Mouse (Mus musculus) 3134 (cell line): ENCODE measurements around the gene Slc8b1.

Experiments
- DNase-seq: peaks from one replicate; pipeline ENCODE4 v3.0.0-alpha.2; 2011; ENCODE audit warnings: low spot score; ENCODE audit not compliant: insufficient read length; ENCODE audit errors: extremely low read depth

Gene Slc8b1

DNA sequence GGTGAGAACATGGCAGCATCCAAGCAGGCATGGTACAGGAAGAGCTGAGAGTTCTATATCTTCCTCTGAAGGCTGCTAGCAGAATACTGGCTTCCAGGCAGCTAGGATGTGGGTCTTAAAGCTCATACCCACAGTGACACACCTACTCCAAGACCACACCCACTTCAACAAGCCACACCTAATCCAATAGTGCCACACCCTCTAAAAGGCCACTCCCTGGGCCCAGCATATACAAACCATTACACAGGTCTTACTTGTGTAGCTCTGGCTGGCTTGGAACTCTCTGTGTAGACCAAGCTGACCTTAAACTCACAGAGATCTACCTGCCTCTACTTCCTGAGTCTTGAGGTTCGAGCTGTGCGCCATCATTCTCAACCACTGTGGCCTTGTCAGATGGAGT lies 13.8 kb downstream of the Slc8b1 start:
- DNase-seq, result no peak

DNA sequence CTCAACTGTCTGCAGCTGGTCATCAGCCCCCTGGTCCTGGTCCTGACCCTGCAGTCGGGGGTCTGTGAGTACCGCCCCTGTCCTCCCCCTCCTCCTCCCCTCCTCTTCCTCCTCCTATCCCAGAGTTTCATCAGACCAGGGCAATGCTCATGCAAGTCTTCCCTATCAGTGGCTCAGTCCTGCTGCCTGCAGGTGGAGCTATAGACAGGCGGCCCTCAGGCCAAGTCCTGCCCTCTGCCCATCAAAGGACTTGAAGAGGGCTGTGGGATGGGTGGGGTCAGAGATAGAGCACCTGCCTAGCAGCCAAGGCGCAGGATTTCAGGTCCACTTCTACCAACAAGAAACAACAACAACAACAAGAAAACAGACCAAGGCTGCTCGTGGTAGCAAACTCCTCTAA lies 14.8 kb downstream of the Slc8b1 start:
- no peak for DNase-seq

DNA sequence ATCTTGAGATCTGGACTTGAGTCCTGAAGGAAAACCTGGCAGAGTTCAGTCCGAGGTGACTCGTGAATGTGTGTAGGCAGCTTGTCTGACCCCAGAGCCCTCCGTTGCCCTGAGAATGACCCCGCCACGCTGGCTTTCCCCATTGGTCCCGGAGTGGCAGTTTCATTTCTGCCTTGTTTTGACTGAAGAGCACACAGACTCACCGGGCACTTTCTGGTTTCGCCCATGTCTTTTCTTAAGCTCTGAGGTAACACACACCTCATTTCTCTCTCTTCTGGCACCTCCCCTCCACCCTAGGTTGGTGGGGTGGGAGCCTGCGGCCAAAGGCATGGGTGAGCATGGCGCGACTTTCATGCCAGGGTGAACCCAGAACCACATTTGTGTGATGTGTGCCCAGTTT lies 15.3 kb downstream of the Slc8b1 start:
- no peak for DNase-seq

DNA sequence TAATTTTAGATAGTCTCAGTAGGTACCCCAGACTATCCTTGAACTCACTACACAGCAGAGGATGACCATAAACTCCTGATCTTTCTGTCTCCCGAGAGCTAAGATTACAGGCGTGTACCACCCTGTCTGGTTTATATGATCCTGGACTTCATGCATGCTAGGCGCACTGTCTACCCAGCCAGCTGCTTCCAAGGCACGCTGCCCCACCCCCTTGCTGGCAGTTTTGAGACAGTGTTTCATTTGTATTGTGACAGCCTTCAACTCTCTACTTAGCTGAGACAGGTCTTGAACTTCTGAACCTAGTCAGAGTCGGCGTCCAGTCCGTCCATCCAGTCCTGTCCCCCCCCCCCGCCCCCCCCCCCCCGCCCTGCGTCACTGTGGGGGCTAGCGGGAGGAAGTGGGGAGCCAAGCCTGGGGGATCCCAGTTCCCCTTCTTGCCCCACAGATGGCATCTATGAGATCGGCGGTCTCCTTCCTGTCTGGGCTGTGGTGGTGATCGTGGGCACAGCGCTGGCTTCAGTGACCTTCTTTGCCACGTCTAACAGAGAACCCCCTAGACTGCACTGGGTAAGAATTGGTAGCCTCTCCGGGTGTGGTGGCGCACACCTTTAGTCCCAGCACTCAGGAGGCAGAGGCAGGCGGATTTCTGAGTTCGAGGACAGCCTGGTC lies 16.5 kb downstream of the Slc8b1 start:
- DNase-seq, result no peak

DNA sequence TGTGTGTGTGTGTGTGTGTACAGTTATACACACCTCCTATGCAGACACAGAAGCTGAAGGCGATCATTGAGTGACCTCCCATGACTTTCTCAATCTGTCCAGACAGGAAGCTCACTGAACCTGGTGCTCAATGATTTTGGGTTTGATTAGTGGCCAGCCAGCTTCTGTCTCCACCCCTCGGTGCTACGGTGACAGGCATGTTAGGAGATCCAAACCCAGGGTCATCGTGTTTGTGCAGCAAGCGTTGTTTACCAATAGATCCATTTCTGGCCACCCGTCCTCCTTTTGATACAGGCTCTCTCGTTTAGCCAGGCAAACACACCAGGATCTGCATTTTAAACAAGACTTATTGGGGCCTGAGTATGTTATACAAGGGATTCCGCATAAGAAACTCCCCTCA lies 20.7 kb downstream of the Slc8b1 start:
- DNase-seq, result no peak

DNA sequence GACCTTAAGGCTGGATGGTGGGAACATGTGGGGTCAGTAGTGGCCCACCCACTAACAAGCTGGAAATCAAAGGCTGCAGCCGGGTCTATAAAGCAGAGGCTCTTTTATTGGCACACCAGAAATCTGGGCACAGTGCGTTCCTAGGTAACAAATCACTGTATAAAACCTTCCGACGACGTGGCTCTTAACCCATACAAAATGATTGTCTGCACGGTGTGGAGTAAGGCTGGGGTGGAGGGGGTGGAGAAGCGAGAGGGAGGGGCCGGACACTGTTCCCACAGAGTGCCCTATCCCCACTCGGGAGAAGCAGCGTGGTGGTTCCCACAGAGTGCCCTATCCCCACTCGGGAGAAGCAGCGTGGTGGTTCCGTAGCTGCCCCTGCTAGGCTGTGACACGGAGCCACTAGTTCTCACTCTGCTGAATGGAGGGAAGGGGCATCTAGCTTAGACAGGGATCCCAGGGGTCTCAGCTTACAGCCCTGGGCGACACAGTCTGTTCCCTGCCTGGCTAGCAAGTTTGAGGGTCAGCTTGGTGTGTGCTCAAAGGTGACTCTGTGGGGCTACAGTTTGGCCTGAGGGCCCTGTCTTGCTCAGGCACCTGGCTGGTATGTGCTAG lies 23.2 kb downstream of the Slc8b1 start:
- DNase-seq, result no peak

DNA sequence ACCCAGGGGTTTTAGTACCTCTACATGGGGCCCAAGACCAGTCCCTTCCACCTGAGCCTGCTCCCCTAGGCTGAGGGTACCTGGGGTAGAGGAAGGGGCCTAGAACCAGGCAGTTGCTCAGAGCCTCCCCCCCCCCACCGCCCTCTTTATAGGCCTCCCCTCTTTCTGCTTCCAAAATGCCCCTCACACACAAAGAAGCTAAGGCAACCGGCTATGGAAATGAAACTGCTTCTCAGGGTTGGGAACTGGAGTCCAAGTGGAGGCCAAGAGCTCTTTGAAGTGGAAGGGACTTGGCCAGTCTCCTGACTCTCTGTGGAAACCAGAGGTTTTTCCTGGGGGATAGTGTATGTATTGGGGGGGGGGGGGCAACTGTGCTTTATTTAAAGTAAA lies 23.7 kb downstream of the Slc8b1 start:
- DNase-seq, result no peak

DNA sequence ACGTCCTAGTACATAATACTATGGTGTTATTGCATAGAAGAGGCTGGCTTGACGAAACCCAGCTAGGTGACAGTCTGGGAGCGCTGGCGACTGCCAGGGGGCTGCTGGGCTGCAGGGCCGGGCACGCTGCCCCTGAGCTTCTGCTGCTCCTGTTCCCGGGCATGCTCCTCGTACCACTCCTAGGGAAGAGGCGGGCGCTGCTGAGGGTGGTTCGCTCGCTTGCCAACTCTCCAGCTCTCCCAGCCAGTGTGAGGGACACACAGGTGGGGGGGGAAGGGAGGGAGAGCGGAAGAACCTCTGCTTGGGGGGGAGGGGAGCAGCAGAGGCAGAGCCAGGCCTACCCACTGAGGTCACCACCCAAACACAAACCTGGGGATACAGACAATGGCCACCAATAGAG lies 25.1 kb downstream of the Slc8b1 start:
- DNase-seq, result no peak

DNA sequence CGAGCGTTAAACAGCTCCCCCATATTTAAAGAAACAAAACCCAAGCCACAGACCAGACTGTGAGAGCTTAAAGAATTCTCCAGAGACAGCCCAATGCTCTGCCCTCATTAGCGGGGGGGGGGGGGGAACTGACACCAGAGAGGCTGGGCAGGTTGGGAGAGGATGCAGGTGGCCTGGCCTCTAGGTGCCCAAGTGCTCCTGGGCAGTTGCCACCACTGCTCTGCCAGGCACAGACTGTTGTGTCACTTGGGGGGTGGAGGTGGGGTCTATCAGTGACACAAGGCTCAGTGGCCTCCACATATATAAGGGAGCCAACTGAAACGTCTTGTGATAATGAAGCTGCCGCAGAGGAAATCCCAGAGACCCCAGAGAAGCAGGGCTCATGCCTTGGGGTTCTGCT lies 25.7 kb downstream of the Slc8b1 start:
- no peak for DNase-seq

DNA sequence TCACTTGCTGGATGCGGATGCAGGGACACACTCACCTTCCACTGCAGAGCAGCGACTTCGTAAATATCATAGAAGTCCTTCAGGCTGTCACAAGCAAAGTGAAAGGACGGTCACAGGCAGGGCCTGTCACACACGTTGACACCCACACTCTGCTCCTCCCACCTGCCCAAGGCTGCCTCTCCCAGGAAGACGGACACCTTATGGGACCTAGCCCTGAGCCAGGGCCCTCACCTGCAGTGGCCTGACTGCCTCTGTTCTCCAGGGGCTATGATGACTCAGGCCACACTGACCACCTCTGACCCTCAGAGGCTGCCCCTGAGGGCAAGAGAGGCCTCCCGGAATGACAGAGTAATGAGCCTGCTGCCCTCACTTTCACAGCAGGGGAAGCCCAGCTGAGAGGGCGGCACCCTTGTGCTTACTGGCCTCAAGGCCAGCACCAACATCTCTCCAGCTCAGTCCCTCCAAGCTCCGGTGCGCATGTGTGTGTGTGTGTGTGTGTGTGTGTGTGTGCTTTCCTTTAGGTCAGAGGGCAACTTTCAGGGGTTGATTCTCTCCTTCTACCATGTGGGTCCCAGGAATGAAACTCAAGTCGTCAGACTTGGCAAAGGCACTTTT lies 37.4 kb downstream of the Slc8b1 start:
- no peak for DNase-seq

DNA sequence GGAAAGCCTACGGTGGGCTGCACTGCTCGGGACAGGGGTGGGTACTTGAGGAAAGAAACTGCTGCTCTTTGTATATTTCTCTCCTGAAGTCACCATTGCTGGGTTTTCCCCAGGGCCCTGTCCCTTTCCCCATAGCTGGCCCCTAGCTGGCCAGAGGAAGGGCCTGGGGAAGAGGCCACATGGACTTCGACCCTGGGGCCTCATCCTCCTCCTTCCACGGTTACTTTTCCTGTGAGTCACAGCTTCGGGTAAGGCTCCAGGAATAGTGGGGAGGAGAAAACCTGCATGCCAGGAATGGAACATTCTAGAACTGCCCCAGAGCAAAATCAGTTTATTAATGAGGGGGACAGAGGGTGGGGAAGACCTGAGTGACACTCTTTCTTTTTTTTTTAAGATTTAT lies 39.2 kb downstream of the Slc8b1 start:
- no peak for DNase-seq

DNA sequence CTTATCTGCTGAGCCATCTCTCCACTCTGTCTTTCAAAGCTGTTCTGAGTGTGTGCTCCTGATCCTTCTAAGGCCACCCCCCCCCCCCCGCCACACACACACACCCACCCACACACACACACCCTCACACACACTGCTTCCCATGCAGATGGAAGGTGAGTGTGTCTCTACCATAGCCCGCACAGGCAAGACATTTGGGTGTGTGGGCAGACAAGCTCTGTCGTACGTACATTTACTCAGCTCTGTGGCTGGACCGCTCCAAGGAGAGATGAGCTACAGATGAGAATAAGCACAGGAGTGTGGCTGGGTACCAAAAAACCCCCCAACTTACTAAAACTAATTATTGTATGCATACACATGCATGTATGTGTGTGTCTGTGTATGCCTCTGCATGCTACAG lies 39.7 kb downstream of the Slc8b1 start:
- no peak for DNase-seq

DNA sequence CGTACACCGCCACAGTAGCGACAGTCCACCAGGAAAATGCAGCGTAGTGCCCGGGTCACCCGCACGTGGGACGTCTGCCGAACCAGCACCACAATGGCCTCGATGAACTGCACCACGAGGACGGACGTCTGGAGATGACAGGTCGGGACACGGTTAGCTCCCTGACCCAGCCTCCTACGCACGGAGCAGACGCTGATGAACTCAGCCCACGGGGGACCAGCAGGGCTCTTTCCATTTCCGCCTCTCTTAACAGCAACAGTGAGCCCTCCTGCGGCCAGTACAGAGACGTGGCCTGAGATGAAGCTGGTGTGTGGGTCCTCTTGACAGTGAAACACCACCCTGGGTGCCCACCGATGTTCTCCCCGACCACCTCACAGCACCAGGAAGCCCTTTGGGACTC lies 44.9 kb downstream of the Slc8b1 start:
- no peak for DNase-seq

DNA sequence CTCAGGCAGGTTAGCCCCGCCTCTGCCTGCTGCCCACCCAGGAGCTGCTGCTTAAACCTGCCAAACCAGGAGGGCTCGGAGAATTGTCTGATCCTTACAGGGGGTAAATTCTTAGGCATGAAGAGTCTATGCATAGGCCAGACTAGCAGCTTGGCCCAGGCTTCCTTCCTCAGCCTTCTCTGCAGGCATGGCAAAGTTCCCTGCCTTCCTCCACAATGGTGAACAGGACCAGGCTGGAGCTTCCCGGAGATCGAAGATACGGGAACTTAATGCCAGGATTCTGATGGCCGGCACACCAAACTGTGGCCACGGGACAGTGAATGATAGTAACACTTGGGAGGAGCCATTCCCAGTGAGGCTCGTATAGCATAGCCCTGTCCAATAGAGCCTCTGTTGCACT lies 47.1 kb downstream of the Slc8b1 start:
- no peak for DNase-seq

DNA sequence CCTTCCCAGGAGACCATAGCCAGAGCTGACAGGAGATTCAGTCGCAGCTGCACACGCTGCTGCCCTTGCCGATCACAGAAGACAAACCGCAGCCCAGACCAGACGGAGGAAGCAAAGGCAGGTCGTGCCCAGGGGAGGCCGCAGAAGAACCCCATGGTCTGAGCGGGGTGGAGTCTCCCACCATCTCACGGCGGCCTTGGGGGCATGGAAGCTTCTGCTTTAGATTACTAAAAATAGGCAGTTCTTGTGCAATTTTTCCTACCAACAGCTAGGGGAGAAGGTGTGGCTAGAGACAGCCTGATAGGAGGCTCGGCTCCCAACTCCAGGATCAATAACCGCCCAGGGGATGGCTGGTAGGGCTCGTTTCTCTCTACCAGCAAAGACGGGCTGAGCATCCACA lies 47.8 kb downstream of the Slc8b1 start:
- DNase-seq, result no peak

DNA sequence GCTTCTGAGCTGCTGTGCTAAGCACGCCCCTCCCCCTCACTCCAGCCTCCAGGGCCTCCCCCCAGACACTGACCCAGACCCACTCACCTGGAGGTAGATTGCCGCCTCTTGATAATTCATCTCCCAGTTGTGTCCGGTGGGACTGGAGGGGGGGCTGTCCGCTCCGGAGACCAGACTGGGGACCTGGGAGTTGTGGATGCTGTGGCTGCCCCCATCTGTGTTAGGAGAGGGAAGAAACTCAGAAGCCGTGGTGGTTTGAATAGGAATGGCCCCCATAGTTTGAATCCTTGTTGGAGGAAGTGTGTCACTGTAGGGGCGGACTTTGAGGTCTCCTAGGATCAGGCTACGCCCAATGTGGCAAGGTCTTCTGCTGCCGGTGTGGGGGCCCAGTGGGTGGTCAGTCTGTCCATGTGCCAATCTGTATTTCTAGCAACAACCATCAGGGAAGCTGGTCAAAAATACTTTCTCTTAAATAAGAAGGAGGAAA lies 49.2 kb downstream of the Slc8b1 start:
- DNase-seq, result no peak

DNA sequence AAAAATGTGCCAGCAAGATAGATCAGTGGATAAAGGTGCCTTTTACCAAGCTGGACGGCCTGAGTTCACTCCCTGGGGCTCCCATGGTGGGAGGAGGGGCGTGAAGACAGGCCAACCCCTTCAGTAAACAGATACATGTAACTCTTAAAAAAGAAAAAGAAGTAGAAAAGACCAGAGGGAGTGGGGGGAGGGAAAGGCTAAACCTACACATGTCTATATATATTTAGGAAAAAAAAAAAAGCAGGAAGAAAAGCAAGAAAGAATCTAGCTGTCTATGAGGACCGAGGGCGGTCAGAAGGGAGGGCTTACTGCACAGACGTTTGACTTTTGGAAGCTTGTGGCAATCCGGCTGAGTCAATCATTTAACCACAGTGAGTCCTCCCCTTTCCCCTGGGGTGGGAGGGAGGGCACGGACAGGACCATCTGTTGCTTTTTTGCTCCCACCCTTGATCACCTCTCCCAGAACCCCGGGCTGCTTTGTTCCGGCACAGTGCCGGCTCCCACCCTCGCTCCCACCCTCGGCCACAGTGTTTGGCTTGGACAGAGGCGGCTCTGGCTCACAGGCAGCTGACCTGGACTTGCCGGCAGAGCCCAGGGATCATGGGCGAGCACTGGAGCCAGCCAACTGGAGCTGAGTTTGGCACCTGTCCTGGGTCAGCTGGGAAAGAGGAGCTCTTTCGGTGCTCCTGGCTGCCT lies 49.8 kb downstream of the Slc8b1 start:
- peak; percentile 94 for DNase-seq

DNA sequence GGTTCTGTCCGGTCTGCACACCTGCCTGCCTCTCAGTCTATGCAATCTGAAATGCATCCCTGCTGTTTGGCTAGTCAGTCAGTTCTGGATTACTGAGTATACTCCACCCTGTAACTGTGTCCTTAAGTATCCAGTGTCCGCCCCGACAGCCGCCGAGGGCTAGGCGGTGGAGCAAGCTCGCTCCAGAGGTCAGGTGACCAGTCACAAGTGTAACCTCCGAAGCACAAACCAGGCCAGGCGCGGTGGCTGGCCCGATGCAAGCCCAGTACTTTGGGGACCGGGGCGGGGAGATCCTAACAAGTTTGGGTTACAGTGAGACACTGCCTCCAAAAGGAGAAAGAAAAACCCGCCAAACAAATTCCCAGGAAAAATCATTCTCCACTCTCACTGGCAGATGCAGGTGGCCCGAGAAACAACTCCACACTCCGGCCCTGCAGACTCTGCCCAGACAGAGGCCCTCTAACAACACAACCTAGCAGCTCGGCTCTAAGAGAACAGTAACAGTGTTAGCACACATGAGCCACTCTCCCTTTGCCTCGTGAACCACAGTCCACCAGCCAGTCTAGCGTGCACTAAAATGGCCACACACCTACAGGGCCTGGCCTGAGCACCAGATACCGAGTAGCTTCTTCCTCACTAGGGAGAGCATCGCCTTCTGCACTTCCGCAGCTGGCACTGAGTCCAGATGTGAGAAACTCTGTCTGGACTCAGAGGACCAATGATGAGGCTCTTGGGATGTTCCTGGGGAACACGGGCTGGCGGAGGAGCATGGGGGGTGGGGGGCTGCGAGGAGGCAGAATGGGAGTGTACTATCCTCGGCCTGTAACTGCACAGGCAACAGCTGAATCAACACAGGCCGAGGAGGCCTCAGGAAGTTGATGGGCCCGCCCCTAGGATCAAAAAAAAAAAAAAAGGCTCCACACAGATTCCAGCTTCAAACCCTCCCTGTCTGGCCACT lies 52.3 kb downstream of the Slc8b1 start:
- DNase-seq, result peak; percentile 45

DNA sequence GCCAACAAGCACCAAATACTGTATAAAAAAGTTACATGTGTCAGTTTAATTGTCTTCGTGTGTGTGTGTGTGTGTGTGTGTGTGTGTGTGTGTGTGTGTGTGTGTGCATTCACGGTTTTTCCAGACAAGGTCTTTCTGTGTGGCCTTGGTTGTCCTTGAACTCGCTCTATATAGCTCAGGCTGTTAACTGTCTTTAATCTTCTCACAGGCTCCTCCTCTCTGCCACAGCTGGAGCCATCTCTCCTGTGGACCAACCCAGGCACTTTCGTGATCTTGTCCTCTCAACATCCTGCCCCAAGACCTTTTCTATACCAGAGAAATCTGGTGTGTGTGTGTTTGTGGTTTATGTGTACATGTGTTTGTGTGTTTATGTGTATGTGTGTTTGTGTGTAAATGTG lies 52.9 kb downstream of the Slc8b1 start:
- DNase-seq, result no peak

DNA sequence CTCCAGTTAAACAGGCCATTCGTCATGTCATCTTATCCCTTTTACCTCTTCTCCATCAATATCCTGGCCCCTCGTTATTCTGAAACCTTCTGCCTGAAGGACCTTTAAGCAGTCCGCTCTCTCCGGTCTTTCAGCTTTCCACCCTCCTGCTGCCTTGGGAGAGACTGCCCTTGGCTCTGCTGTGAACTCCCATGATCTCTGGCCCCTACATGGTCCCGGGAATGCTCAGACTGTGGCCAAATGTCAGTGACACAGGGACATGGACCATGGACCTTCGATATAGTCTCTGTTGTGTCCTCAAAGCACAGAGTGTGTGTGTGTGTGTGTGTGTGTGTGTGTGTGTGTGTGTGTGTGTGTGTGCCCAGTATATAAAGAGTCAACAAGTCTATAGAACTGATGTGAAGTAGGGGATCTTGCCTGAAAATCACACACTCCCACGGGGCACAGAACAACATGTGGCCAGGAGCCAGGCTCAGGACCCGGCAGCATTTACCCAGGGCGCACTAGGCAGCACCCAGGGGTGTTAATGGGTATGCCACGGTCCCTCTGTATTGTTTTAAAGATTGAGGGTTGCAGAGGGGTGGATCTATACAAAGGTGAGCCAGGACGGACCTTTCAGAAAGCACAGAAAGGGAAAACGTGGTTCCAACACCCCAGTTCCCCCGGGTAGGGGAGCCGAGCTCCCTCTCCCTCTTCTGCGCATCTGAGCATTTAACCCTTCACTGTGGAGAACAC lies 54.4 kb downstream of the Slc8b1 start:
- no peak for DNase-seq
